Mouse (Mus musculus) neural tube, embryonic 12.5 days (tissue): ENCODE measurements at regions not wholly inside any gene's neighbourhood (a gene's known extent, or its start where the extent isn't known, plus 50 kb on each side); places are given as distances from the start of the nearest gene placed in this dataset.

Experiments used
- ATAC-seq: fragments of 200-750 bp; cut with Nextera tagmentation; 2 replicates; pipeline ENCODE4 v1.8.0; 2017; ENCODE audit warnings: low read depth, mild to moderate bottlenecking, moderate TSS enrichment, moderate library complexity; ENCODE audit not compliant: low FRiP score
- H3K27ac ChIP-seq: fragments of 300-500 bp; sonication (generic); 2 replicates; pipeline ENCODE4 v1.5.1; 2016
- H3K27me3 ChIP-seq: fragments of 300-500 bp; sonication (generic); replicated peaks from 2 replicates; pipeline ENCODE4 v1.6.1; 2016; ENCODE audit warnings: mild to moderate bottlenecking
- H3K36me3 ChIP-seq: fragments of 300-500 bp; sonication (generic); 2 replicates; pipeline ENCODE4 v1.6.1; 2016; ENCODE audit warnings: mild to moderate bottlenecking
- H3K4me1 ChIP-seq: fragments of 300-500 bp; sonication (generic); 2 replicates; pipeline ENCODE4 v1.6.1; 2016
- H3K4me2 ChIP-seq: fragments of 300-500 bp; sonication (generic); replicated peaks from 2 replicates; pipeline ENCODE4 v1.6.1; 2016; ENCODE audit warnings: mild to moderate bottlenecking
- H3K4me3 ChIP-seq: fragments of 300-500 bp; sonication (generic); 2 replicates; pipeline ENCODE4 v1.5.1; 2016
- H3K9ac ChIP-seq: fragments of 300-500 bp; sonication (generic); 2 replicates; pipeline ENCODE4 v1.6.1; 2016; ENCODE audit warnings: mild to moderate bottlenecking
- H3K9me3 ChIP-seq: fragments of 300-500 bp; sonication (generic); 2 replicates; pipeline ENCODE4 v1.6.1; 2016; ENCODE audit warnings: mild to moderate bottlenecking
- WGBS: fragments of 180-500 bp; shearing (Covaris S2); methylation state at CpG from one replicate; pipeline ENCODE4 v1.1.7; 2016; 5-methylcytosine and 5-hydroxymethylcytosine counted together

DNA sequence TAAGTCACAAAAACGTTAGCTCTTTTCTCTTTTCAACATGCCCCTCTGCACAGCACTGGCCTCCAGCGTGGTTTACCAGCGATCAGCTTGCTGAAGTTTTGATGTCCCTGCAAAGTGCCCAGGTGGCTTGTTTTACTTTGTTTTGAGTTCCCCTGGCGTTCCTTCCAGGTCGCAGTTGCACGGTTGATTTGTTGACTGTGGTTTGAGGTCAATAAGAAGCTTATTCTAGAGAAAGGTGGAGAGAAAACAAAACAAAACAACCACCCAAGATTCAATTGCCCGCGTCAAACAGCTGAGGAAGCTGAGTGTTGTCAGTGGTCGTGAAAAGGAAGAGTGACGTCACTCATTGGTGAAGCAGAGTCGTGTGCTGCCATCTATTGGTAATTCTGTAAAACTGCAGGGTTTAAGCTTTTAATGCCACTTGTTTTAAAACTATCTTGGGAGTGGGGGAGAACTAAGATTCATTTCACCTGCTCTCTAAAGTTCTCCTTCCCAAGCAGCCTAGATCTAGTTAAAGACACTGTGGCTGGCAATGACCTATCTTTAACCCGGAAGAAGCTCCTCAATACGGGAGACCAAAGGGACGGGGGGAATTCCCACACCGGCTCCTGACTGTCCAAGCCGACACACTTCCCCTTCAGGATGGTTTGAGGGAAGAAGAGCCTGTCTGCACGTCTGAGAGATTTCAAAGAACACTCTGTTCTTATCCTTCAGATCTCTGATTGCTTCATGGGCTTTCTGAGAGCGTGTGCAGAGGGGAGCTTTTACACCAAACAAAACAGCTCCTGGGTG, 170.3 kb upstream of the Olig3 start:
- Histone ChIP-seq H3K4me1 (no peaks in the 10 kb centered on the region), H3K27ac (no peak overlapping the region), H3K4me2 (peak overlapping the region; percentile 57), H3K4me3 (peak overlapping the region; percentile 23; the same call in 1 of the 2 replicates), H3K36me3 (no peaks in the 10 kb centered on the region), H3K9me3 (no peaks in the 10 kb centered on the region), H3K9ac (no peak overlapping the region), H3K27me3 (no peaks in the 10 kb centered on the region)
- ATAC-seq: peak; percentile 54
- WGBS: 17% methylated on average over 18 of the region's 18 CpGs

DNA sequence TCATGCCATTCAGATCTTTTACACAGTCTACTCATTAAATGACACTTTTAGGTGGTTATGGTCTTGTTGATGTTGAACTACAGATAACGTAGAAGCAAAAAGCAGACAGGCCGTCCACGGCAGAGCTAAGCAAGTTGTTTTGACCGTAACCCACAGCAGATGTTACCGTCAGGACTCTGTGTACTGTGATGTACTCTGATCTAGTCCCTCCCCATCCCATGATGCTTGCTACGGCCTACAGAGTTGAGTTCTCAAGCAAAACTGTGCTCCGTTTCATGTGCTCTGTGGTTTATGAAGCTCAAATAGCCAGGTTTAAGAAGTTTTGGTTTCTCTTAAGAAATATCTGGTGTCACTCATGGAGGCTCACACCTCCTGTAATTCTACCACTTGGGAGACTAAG, 169.4 kb upstream of the Tnfaip3 start:
- Histone ChIP-seq H3K4me1 (no peaks in the 10 kb centered on the region), H3K4me3 (no peak overlapping the region), H3K4me2 (no peak overlapping the region), H3K27me3 (no peaks in the 10 kb centered on the region), H3K9ac (no peak overlapping the region), H3K27ac (no peak overlapping the region), H3K36me3 (no peaks in the 10 kb centered on the region), H3K9me3 (no peaks in the 10 kb centered on the region)
- ATAC-seq: no peak
- WGBS: 93% methylated on average over 7 of the region's 7 CpGs

DNA sequence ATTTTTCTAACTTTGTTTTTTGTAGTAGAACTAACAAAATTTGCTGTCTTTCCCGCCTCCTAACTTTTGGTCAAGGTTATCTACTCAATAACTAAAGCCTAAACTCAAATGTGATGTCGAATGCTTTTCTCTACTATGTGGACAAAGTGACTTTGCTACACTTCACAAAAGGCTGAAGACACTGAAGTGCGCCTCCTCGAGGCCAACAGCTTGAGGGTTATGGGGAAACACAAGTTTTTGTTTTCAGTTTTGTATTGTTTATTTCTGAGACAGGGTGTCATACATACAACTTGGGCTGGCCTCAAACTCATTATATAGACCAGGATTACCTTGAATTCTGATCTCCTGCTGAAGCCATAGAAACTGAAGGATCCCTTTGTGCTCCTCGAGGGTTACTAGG, 162.4 kb upstream of the Tnfaip3 start:
- H3K36me3 ChIP-seq: no peaks in the 10 kb centered on the region
- 87% methylated on average over 5 of the region's 5 CpGs for WGBS
- no peak overlapping the region for H3K4me3 ChIP-seq
- H3K27me3 ChIP-seq: no peaks in the 10 kb centered on the region
- no peak overlapping the region for H3K27ac ChIP-seq
- H3K4me1 ChIP-seq: no peaks in the 10 kb centered on the region
- H3K9me3 ChIP-seq: no peaks in the 10 kb centered on the region; the same call in 1 of the 2 replicates
- no peak overlapping the region for H3K4me2 ChIP-seq
- ATAC-seq: no peak
- H3K9ac ChIP-seq: no peak overlapping the region

DNA sequence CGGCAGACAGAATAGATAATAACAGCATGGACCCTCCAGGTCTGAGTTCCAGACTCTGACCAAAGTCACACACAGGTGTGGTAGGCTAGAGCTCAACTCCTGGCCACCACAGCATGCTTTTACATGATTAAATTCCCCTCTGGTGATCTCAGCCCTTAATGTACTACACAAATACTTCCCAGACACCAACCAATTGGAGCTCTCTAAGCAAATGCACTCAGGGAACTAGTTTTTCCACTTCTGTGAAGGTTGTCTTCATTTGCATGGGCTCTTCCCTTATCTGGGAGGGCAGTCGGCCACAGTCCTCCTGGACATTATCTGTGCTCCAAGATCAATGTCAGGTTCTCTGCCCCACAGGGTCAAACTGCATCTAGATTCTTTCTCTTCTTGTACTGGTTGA, 162.0 kb upstream of the Tnfaip3 start:
- ATAC-seq: no peak
- H3K36me3 ChIP-seq: no peaks in the 10 kb centered on the region
- no peaks in the 10 kb centered on the region; the same call in 1 of the 2 replicates for H3K9me3 ChIP-seq
- 88% methylated on average over 2 of the region's 2 CpGs for WGBS
- no peak overlapping the region for H3K27ac ChIP-seq
- H3K4me1 ChIP-seq: no peaks in the 10 kb centered on the region
- no peaks in the 10 kb centered on the region for H3K27me3 ChIP-seq
- H3K4me2 ChIP-seq: no peak overlapping the region
- H3K4me3 ChIP-seq: no peak overlapping the region
- H3K9ac ChIP-seq: no peak overlapping the region

DNA sequence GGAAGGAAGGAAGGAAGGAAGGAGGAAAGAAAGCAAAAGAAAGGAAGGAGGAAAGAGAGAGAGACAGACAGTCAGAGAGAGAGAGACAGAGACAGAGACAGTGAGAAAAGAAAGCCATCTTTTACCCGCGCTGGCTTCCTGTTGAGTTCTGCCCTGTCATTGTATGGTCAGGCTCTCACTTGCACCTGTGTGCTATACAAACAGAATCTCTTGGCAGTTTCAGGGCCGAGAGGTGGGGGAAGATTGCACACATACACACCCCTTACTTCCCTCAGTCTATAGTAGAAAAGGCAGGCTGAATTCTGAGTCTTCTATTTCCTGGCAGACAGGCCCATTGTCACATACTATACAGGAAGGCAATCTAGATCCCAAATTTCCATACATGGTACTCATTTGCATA, 160.8 kb upstream of the Tnfaip3 start:
- H3K27me3 ChIP-seq: no peaks in the 10 kb centered on the region
- 82% methylated on average over 3 of the region's 3 CpGs for WGBS
- no peak overlapping the region for H3K4me2 ChIP-seq
- no peak for ATAC-seq
- no peak overlapping the region for H3K9ac ChIP-seq
- H3K27ac ChIP-seq: no peak overlapping the region
- no peaks in the 10 kb centered on the region; the same call in 1 of the 2 replicates for H3K9me3 ChIP-seq
- no peaks in the 10 kb centered on the region for H3K36me3 ChIP-seq
- H3K4me1 ChIP-seq: no peaks in the 10 kb centered on the region
- no peak overlapping the region for H3K4me3 ChIP-seq

DNA sequence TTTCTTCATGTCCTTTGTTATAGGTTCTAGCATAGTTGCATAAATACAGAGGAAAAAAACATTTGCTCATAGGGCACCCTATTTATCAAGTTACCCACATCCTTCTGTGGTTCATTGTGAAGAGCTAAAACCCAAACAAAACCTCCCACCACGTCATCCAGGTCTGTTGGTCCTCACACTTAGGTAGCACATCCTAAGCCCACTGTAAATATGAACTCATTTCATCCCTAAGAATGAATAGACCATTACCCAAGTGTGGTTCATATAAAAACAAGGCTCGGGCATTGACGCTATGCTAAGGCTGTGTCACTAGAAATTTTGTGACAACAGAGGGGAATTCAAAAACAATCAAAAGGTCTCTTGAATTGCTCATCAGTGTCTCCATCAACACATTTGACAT, 156.4 kb upstream of the Tnfaip3 start:
- Histone ChIP-seq H3K36me3 (no peaks in the 10 kb centered on the region), H3K9ac (no peak overlapping the region), H3K4me2 (no peak overlapping the region), H3K4me1 (0 out of 2 replicates have a peak, but pooled peaks cover 6% of the 10 kb centered on the region), H3K4me3 (no peak overlapping the region), H3K27ac (no peak overlapping the region), H3K27me3 (no peaks in the 10 kb centered on the region), H3K9me3 (no peaks in the 10 kb centered on the region; the same call in 1 of the 2 replicates)
- 76% methylated on average over 3 of the region's 3 CpGs for WGBS
- no peak for ATAC-seq

DNA sequence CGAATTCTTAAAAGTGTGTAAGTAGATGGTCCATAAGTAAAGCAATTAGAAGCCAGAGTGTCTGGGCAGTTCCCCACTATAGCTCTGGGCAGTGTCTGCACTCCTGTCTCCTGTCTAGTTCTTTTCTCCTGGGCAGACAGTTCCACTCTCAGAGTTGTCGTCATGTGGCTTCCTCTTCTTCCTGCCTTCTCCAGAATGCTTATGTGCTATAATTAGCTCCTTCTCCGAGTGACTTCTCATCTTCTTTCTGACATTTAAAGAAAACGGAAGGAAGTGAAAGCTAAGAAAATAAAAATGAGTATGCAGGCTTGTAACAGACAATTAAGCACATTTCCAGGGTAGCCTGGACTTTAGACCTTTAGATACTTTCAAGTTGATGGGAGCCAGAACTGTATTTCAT, 155.1 kb upstream of the Tnfaip3 start:
- H3K9ac ChIP-seq: no peak overlapping the region
- no peak for ATAC-seq
- no peaks in the 10 kb centered on the region; the same call in 1 of the 2 replicates for H3K9me3 ChIP-seq
- WGBS: 78% methylated on average over 4 of the region's 4 CpGs
- no peaks in the 10 kb centered on the region for H3K36me3 ChIP-seq
- no peak overlapping the region for H3K4me2 ChIP-seq
- no peak overlapping the region for H3K27ac ChIP-seq
- H3K4me3 ChIP-seq: no peak overlapping the region
- H3K4me1 ChIP-seq: 0 out of 2 replicates have a peak, but pooled peaks cover 6% of the 10 kb centered on the region
- no peaks in the 10 kb centered on the region for H3K27me3 ChIP-seq

DNA sequence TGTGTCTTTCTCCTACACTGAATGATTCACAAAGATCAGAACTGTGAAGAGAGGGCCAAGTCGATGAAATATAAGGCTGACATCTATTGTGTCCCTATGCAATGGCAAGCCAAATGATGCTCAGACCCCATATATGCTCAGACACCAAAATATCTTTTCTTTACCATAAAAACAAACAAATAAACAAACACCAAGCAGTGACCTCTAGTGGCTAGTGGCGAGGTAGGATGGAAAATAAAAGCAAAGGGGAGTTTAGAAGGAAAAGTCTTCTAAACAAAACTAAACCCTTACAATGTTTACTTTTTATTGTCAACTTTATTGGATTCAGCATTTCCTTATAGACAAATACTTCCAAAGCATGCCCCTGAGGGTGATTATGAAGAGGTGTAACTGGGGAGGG, 153.8 kb upstream of the Tnfaip3 start:
- H3K9ac ChIP-seq: no peak overlapping the region
- ATAC-seq: no peak
- H3K9me3 ChIP-seq: no peaks in the 10 kb centered on the region
- H3K4me1 ChIP-seq: 0 out of 2 replicates have a peak, but pooled peaks cover 6% of the 10 kb centered on the region
- H3K4me2 ChIP-seq: no peak overlapping the region
- no peaks in the 10 kb centered on the region for H3K36me3 ChIP-seq
- no peak overlapping the region for H3K27ac ChIP-seq
- no peak overlapping the region for H3K4me3 ChIP-seq
- WGBS: 84% methylated on average over 2 of the region's 2 CpGs
- H3K27me3 ChIP-seq: no peaks in the 10 kb centered on the region

DNA sequence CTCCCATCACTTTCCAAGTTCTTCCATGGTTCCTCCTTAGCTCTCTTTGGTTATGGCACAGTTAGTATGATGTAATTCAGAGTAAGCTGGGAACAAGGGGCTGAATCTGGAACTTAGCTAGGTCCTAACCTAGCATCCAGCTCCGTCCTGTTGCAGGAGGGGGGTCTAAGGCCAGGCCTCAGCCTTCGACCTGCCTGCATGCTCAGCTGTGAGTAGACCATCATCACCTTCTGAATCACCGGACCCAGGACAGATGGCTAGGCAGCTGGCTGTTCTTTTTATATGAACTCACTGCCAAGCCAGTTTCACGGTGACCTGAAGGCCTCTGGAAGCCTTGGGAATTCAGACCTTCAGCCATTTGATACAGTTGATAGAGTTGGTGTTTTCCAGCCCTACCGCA, 152.9 kb upstream of the Tnfaip3 start:
- 84% methylated on average over 5 of the region's 5 CpGs for WGBS
- H3K4me3 ChIP-seq: no peak overlapping the region
- no peak overlapping the region for H3K9ac ChIP-seq
- 0 out of 2 replicates have a peak, but pooled peaks cover 6% of the 10 kb centered on the region for H3K4me1 ChIP-seq
- H3K27me3 ChIP-seq: no peaks in the 10 kb centered on the region
- no peaks in the 10 kb centered on the region for H3K9me3 ChIP-seq
- H3K27ac ChIP-seq: no peak overlapping the region
- no peak for ATAC-seq
- H3K36me3 ChIP-seq: no peaks in the 10 kb centered on the region
- H3K4me2 ChIP-seq: no peak overlapping the region

DNA sequence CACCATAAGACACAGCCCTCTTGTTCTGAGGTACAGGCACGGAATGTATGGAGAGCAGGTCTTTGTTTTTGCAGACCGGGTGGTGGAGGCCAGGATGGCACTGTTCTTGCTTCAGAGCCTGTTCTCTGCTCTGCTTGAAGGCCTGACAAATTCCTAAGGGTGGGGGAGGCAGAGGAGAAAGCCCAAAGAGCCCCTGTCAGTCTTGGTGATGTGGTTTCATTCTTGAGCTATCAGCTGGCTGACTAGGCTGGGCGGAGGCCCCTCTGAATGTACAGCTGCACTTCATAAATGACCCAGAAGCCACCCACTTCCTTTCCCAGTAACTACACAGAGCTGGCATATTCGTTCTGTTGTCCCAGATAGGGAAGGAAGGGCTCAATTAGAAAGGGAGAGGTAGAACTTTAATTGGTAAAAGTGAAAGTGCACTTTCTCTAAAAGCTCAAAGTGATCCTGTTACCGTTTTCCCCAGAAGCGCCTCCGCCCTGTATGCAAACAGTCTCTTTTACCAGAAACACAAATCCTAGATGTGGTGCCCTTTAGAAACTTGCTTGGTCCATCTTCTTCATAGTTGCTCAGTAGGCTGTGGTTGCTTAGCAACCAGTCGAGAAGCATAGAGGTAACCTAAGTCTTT, 152.3 kb upstream of the Tnfaip3 start:
- Histone ChIP-seq H3K9me3 (no peaks in the 10 kb centered on the region), H3K9ac (no peak overlapping the region), H3K4me3 (no peak overlapping the region), H3K36me3 (no peaks in the 10 kb centered on the region), H3K27me3 (no peaks in the 10 kb centered on the region), H3K4me2 (no peak overlapping the region), H3K4me1 (0 out of 2 replicates have a peak, but pooled peaks cover 6% of the 10 kb centered on the region), H3K27ac (no peak overlapping the region)
- 36% methylated on average over 8 of the region's 8 CpGs for WGBS
- no peak for ATAC-seq

DNA sequence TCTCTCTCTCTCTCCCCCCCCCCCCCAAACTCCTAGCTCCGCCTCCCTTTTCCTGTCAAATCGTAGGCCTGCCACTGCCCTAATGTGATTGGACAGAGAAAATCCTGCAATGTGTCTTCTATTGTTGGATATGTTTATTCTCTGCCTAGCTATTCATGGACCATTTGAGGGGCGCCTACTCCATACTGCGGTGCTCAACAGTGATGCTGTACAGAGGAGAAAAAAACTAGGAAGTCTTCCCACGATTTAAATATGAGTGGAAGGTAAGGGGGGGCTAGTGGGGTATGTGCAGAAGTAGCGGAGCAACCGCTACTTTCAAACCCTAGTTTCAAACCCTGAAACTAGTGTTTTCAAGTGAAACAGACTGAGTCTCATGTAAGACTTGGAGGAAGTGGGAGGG, 151.6 kb upstream of the Tnfaip3 start:
- H3K27me3 ChIP-seq: no peaks in the 10 kb centered on the region
- H3K9me3 ChIP-seq: no peaks in the 10 kb centered on the region
- WGBS: 79% methylated on average over 7 of the region's 7 CpGs
- no peaks in the 10 kb centered on the region for H3K36me3 ChIP-seq
- no peak overlapping the region for H3K27ac ChIP-seq
- no peak overlapping the region for H3K4me2 ChIP-seq
- ATAC-seq: no peak
- no peak overlapping the region for H3K9ac ChIP-seq
- H3K4me1 ChIP-seq: 0 out of 2 replicates have a peak, but pooled peaks cover 6% of the 10 kb centered on the region
- no peak overlapping the region for H3K4me3 ChIP-seq

DNA sequence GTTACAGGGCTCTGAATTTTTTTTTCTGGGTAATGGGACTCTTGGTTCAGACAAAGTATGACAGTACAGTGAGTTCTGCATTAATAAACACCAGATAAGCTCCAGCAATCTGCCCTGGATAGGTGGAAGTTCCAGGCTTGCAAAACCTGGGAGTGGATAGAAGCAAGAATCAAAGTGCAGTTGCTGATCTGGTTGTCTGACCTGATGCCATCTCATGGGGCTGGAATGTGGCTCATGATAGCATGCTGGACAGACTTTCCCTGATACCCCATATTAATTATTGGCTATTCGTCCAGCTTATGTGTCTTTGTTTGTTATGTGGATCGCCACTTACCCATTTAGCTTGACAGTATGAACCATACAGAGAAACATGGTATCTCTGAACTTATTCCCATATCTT, 146.6 kb upstream of the Tnfaip3 start:
- WGBS: 90% methylated on average over 2 of the region's 2 CpGs
- no peak overlapping the region for H3K9ac ChIP-seq
- no peaks in the 10 kb centered on the region for H3K9me3 ChIP-seq
- ATAC-seq: no peak
- H3K27me3 ChIP-seq: no peaks in the 10 kb centered on the region
- H3K4me2 ChIP-seq: no peak overlapping the region
- H3K4me1 ChIP-seq: no peaks in the 10 kb centered on the region
- no peak overlapping the region for H3K27ac ChIP-seq
- no peak overlapping the region for H3K4me3 ChIP-seq
- H3K36me3 ChIP-seq: no peaks in the 10 kb centered on the region

DNA sequence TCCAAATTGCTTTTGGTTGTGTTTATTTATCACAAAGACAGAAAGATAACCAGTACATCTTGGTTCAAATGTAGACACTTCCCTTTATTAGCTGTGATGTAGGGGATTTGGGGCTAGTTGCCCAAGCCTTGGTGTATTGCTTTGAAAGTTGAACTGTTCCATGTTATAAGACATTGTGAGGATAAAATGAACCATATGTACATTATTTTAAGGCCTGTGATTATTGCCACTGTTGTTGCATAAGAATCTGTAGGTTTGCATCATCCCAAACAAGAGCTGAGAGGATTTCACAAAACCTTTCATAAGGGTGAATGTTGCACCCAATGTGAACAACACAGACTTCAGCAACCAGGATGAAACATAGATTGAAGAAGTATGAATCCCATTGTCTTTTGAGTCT, 145.7 kb upstream of the Tnfaip3 start:
- no peak overlapping the region for H3K4me3 ChIP-seq
- no peaks in the 10 kb centered on the region for H3K36me3 ChIP-seq
- no peak overlapping the region for H3K27ac ChIP-seq
- H3K4me2 ChIP-seq: no peak overlapping the region
- ATAC-seq: no peak
- H3K4me1 ChIP-seq: no peaks in the 10 kb centered on the region
- H3K27me3 ChIP-seq: no peaks in the 10 kb centered on the region
- no peaks in the 10 kb centered on the region for H3K9me3 ChIP-seq
- H3K9ac ChIP-seq: no peak overlapping the region
